ENCODE assay signal across 8 mouse cellular contexts in genomic region chrX:7922032-7922431, GRCm38 (mm10). TPM values are rescaled to one million over a fixed set of nuclear protein-coding genes. Genes with fewer than 3 reads are reported as not detected.
DNase-seq lines count a peak whose midpoint lies in the region; ATAC-seq and TF ChIP-seq lines count a peak whose summit lies in the region.

No protein-coding gene starts in this region.

- no peaks in the 10 kb centered on the region for H3K9me3 ChIP-seq in intestine, postnatal 0 days (ENCODE audit: control insufficient read depth)
- H3K9me3 ChIP-seq in neural tube, embryonic 15.5 days (replicated peaks), result no peaks in the 10 kb centered on the region

- H3K9ac ChIP-seq in intestine, postnatal 0 days (ENCODE audit: low read depth, low read length), result no peak overlapping the region
- peak overlapping the region; percentile 58; the same call in 1 of the 2 replicates for H3K9ac ChIP-seq in neural tube, embryonic 15.5 days (replicated peaks)

- peak; percentile 40 for DNase-seq in cerebellum, adult 9-11 months
- DNase-seq in right cerebral cortex, adult 18-20 months, result peak; percentile 10
- no peak for DNase-seq in right cerebral cortex, adult 2 months (ENCODE audit: low spot score in 2 of 2)
- no peak for DNase-seq in adipocyte (ENCODE audit: low spot score)

- no peak for ATAC-seq in cerebellum, adult (ENCODE audit: insufficient number of reproducible peaks, low FRiP score, low TSS enrichment)
- no peak for ATAC-seq in intestine, postnatal 0 days
- ATAC-seq in neural tube, embryonic 15.5 days (ENCODE audit: low FRiP score), result no peak
- ATAC-seq in monocyte, adult 5-6 weeks (replicated peaks; ENCODE audit: insufficient number of reproducible peaks, low FRiP score, low TSS enrichment, poor library complexity, severe bottlenecking), result no peak

- peak overlapping the region; percentile 26 for H3K4me3 ChIP-seq in intestine, postnatal 0 days (ENCODE audit: low read depth, low read length)
- peak overlapping the region; percentile 51 for H3K4me3 ChIP-seq in neural tube, embryonic 15.5 days (replicated peaks)

- 13% methylated on average over 47 of the region's 48 CpGs for WGBS in intestine, postnatal 0 days
- WGBS in neural tube, embryonic 15.5 days, result 18% methylated on average over 31 of the region's 48 CpGs

- H3K27ac ChIP-seq in intestine, postnatal 0 days (ENCODE audit: low read depth, low read length), result no peak overlapping the region
- H3K27ac ChIP-seq in neural tube, embryonic 15.5 days (replicated peaks), result peak overlapping the region; percentile 79; the same call in 1 of the 2 replicates

- H3K4me2 ChIP-seq in intestine, postnatal 0 days (replicated peaks; ENCODE audit: low read depth), result peak overlapping the region; percentile 47
- peak overlapping the region; percentile 65 for H3K4me2 ChIP-seq in neural tube, embryonic 15.5 days

- peaks cover 36% of the 10 kb centered on the region for H3K27me3 ChIP-seq in intestine, postnatal 0 days (replicated peaks; ENCODE audit: control insufficient read depth, insufficient read depth, low read length)
- no peaks in the 10 kb centered on the region for H3K27me3 ChIP-seq in neural tube, embryonic 15.5 days (replicated peaks)

- no peaks in the 10 kb centered on the region for H3K4me1 ChIP-seq in intestine, postnatal 0 days (replicated peaks; ENCODE audit: control insufficient read depth, insufficient read depth, low read length)
- H3K4me1 ChIP-seq in neural tube, embryonic 15.5 days, result peaks cover 11% of the 10 kb centered on the region

- H3K36me3 ChIP-seq in intestine, postnatal 0 days (ENCODE audit: control insufficient read depth, insufficient read depth), result no peaks in the 10 kb centered on the region
- no peaks in the 10 kb centered on the region for H3K36me3 ChIP-seq in neural tube, embryonic 15.5 days

- no peak for TF ChIP-seq CTCF in intestine, postnatal 0 days (IDR thresholded peaks at IDR 0.05; ENCODE audit: low read depth)

RNA-seq across cellular contexts. Expression of gene Pcsk1n, which starts 2.4 kb away (rescaled TPM):
- polyA plus RNA-seq in intestine, postnatal 0 days (2015; fragmentation: Nextera tagmentation; extraction: Ambion mirVana), result 17.5 and 18.0 TPM in 2 replicates
- polyA plus RNA-seq in neural tube, embryonic 15.5 days (2015; fragmentation: Nextera tagmentation; extraction: Ambion mirVana), result 292 and 368 TPM in 2 replicates
- total RNA-seq in monocyte, adult 5-6 weeks (2017), result not detected in 3 replicates

RNA-seq across cellular contexts. Expression of gene Eras, which starts 6.4 kb away (rescaled TPM):
- not detected in 2 replicates for polyA plus RNA-seq in intestine, postnatal 0 days (2015; fragmentation: Nextera tagmentation; extraction: Ambion mirVana)
- 0.28 TPM in 1 of 2 replicates, not detected in the other for polyA plus RNA-seq in neural tube, embryonic 15.5 days (2015; fragmentation: Nextera tagmentation; extraction: Ambion mirVana)
- not detected in 3 replicates for total RNA-seq in monocyte, adult 5-6 weeks (2017)

RNA-seq across cellular contexts. Expression of gene Gm10490, which starts 12.7 kb away (rescaled TPM):
- not detected in 2 replicates for polyA plus RNA-seq in intestine, postnatal 0 days (2015; fragmentation: Nextera tagmentation; extraction: Ambion mirVana)
- polyA plus RNA-seq in neural tube, embryonic 15.5 days (2015; fragmentation: Nextera tagmentation; extraction: Ambion mirVana), result not detected in 2 replicates
- not detected in 3 replicates for total RNA-seq in monocyte, adult 5-6 weeks (2017)

RNA-seq across cellular contexts. Expression of gene Gm10491, which starts 14.4 kb away (rescaled TPM):
- polyA plus RNA-seq in intestine, postnatal 0 days (2015; fragmentation: Nextera tagmentation; extraction: Ambion mirVana), result not detected in 2 replicates
- polyA plus RNA-seq in neural tube, embryonic 15.5 days (2015; fragmentation: Nextera tagmentation; extraction: Ambion mirVana), result not detected in 2 replicates
- total RNA-seq in monocyte, adult 5-6 weeks (2017), result not detected in 3 replicates

RNA-seq across cellular contexts. Expression of gene Timm17b, which starts 22.9 kb away (rescaled TPM):
- polyA plus RNA-seq in intestine, postnatal 0 days (2015; fragmentation: Nextera tagmentation; extraction: Ambion mirVana), result 106 and 109 TPM in 2 replicates
- polyA plus RNA-seq in neural tube, embryonic 15.5 days (2015; fragmentation: Nextera tagmentation; extraction: Ambion mirVana), result 152 TPM in 2 replicates
- 12.0 to 33.0 TPM (median 21.2 TPM) in 3 replicates for total RNA-seq in monocyte, adult 5-6 weeks (2017)

Comparison
In these comparisons a context has a peak if more than half of its experiments do, and no peak if none do; other contexts are left out.
1. DNase-seq: peak in cerebellum, adult 9-11 months (single experiment) and right cerebral cortex, adult 18-20 months (single experiment); none in right cerebral cortex, adult 2 months (0 of 2) and adipocyte (single experiment).
2. RNA of gene Pcsk1n, which starts 2.4 kb away (polyA plus RNA-seq): 292 to 368 TPM in neural tube, embryonic 15.5 days; 17.5 to 18.0 TPM in intestine, postnatal 0 days; every median in the first group is over 10 times any median in the second.